7 mouse cellular contexts compared by ENCODE assay signal in genomic region chr1:189817810-189818209, GRCm38 (mm10).
DNase-seq lines count a peak whose midpoint lies in the region; ATAC-seq and TF ChIP-seq lines count a peak whose summit lies in the region.

No protein-coding gene starts in this region.

- intact Hi-C loops in heart, adult 2 months (cut with DNase I), result loop anchor here (1.0 to 5.0 kb wide), 3 partner anchors 31 to 90 kb away; partner anchors contain the start of gene Ptpn14

- peak overlapping the region; percentile 85 for H3K27ac ChIP-seq in heart, adult 2 months

- no peak overlapping the region for H3K4me3 ChIP-seq in heart, adult 2 months

- no peaks in the 10 kb centered on the region for H3K27me3 ChIP-seq in heart, adult 2 months (ENCODE audit: control insufficient read depth, insufficient read depth, low read length)

- H3K36me3 ChIP-seq in heart, adult 2 months (ENCODE audit: control insufficient read depth, insufficient read depth, low read length), result no peaks in the 10 kb centered on the region

- peak; percentile 65 to 70 for DNase-seq in heart, adult 2 months
- peak; percentile 61 for DNase-seq in kidney, postnatal 14 days
- peak; percentile 53 to 60 for DNase-seq in lung, postnatal 4 days
- no peak for DNase-seq in spleen, postnatal 36 days (ENCODE audit: low spot score in 2 of 2)
- DNase-seq in liver, result no peak

- TF ChIP-seq EP300 in heart, adult 2 months (IDR thresholded peaks at IDR 0.05; ENCODE audit: insufficient read depth, low read depth, low read length), result peak; percentile 46; the same call in 1 of the 2 replicates

- TF ChIP-seq CTCF in heart, adult 2 months (IDR thresholded peaks at IDR 0.05), result no peak

- TF ChIP-seq POLR2A in heart, adult 2 months (IDR thresholded peaks at IDR 0.05; ENCODE audit: insufficient read depth, low read depth, low read length), result peak; percentile 32; the same call in 1 of the 2 replicates

- H3K79me2 ChIP-seq in heart, adult 2 months (replicated peaks; ENCODE audit: control insufficient read depth, insufficient read depth, low read length), result no peaks in the 10 kb centered on the region

- WGBS in heart, adult 2 months, result 18% methylated on average over 9 of the region's 9 CpGs

- peaks cover 38% of the 10 kb centered on the region for H3K4me1 ChIP-seq in heart, adult 2 months (ENCODE audit: control insufficient read depth, insufficient read depth, low read length)

- ATAC-seq in frontal cortex, adult (ENCODE audit: low TSS enrichment), result peak; percentile 98
- ATAC-seq in megakaryocyte, adult 5-6 weeks (ENCODE audit: poor library complexity, severe bottlenecking), result no peak

- H3K9ac ChIP-seq in heart, adult 2 months (ENCODE audit: low read depth, low read length), result no peak overlapping the region

Comparison
In these comparisons a context has a peak if more than half of its experiments do, and no peak if none do; other contexts are left out.
1. DNase-seq: peak in heart, adult 2 months (2 of 2), kidney, postnatal 14 days (single experiment) and lung, postnatal 4 days (2 of 2); none in spleen, postnatal 36 days (0 of 2) and liver (single experiment).